ENCODE assay signal across 30 mouse cellular contexts in the genomic region with DNA sequence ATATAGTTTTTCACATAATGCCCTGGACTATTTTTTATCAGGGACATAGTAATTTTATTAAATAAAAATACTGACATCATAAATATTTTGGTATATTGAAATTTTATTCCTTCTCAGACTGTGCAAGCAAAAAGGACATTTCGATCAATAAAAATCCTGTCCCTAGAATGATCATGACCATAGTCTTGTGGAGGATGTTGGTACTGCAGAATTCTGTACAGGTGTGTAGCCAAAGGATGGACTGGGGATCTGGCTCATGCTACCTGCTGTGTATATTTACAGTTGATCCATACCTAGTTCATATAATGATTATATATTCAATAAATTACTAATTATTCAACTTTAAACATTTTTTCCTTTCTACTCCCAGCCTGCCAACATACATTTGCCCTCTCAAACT.
"Had no signal": no experiment of that assay in that cellular context is flagged by ENCODE, and none has a peak within 500 bp of the region (broad histone marks: within the 10 kb centered on the region; RNA-seq: fewer than 3 reads in every experiment).

No protein-coding gene starts in this region.

- H3K27ac ChIP-seq: left cerebral cortex, adult 2 months; limb, embryonic 10.5 days; limb, embryonic 12.5 days; limb, embryonic 13.5 days; limb, embryonic 15.5 days; liver, embryonic 12.5 days; liver, embryonic 13.5 days; liver, embryonic 14.5 days; liver, embryonic 15.5 days; lung, embryonic 15.5 days; macrophage; midbrain, embryonic 12.5 days; midbrain, embryonic 13.5 days; midbrain, embryonic 15.5 days had no signal

- DNase-seq: left cerebral cortex, postnatal 4 days; liver; liver, embryonic 13.5 days; liver, postnatal 0 days; lung, adult 18-20 months; lung, adult 2 months; lung, embryonic 14.5 days; lung, postnatal 10 days; lung, postnatal 14 days; lung, postnatal 36 days; lung, postnatal 4 days had no signal

- H3K4me3 ChIP-seq: left cerebral cortex, adult 2 months; limb, embryonic 10.5 days; limb, embryonic 12.5 days; limb, embryonic 13.5 days; limb, embryonic 15.5 days; liver, embryonic 12.5 days; liver, embryonic 13.5 days; liver, embryonic 15.5 days; lung, embryonic 15.5 days; megakaryocyte, embryonic 14.5 days; midbrain, embryonic 12.5 days; midbrain, embryonic 13.5 days; midbrain, embryonic 15.5 days; myocyte had no signal

- H3K4me1 ChIP-seq: limb, embryonic 10.5 days; limb, embryonic 12.5 days; limb, embryonic 13.5 days; limb, embryonic 15.5 days; liver, embryonic 12.5 days; liver, embryonic 13.5 days; liver, embryonic 15.5 days; lung, embryonic 15.5 days; megakaryocyte, embryonic 14.5 days; midbrain, embryonic 12.5 days; midbrain, embryonic 13.5 days; midbrain, embryonic 15.5 days had no signal

- H3K4me2 ChIP-seq: limb, embryonic 12.5 days; limb, embryonic 13.5 days; limb, embryonic 15.5 days; liver, embryonic 11.5 days; liver, embryonic 12.5 days; liver, embryonic 13.5 days; liver, embryonic 15.5 days; lung, embryonic 14.5 days; lung, embryonic 15.5 days; midbrain, embryonic 11.5 days; midbrain, embryonic 12.5 days; midbrain, embryonic 13.5 days; midbrain, embryonic 15.5 days had no signal

- H3K9me3 ChIP-seq: limb, embryonic 10.5 days; limb, embryonic 12.5 days; limb, embryonic 13.5 days; limb, embryonic 15.5 days; liver, embryonic 12.5 days; liver, embryonic 15.5 days; lung, embryonic 15.5 days; megakaryocyte, embryonic 14.5 days; midbrain, embryonic 12.5 days; midbrain, embryonic 13.5 days; midbrain, embryonic 15.5 days had no signal

- H3K27me3 ChIP-seq: limb, embryonic 12.5 days; limb, embryonic 13.5 days; limb, embryonic 15.5 days; liver, embryonic 12.5 days; liver, embryonic 13.5 days; liver, embryonic 15.5 days; lung, embryonic 15.5 days; megakaryocyte, embryonic 14.5 days; midbrain, embryonic 12.5 days; midbrain, embryonic 13.5 days; midbrain, embryonic 15.5 days had no signal

- H3K36me3 ChIP-seq: limb, embryonic 10.5 days; limb, embryonic 12.5 days; limb, embryonic 13.5 days; limb, embryonic 15.5 days; liver, embryonic 12.5 days; liver, embryonic 13.5 days; liver, embryonic 15.5 days; lung, embryonic 15.5 days; midbrain, embryonic 12.5 days; midbrain, embryonic 13.5 days; midbrain, embryonic 15.5 days had no signal

- ATAC-seq: liver, embryonic 12.5 days; liver, postnatal 0 days; lung, postnatal 0 days; midbrain, embryonic 13.5 days; midbrain, embryonic 15.5 days; midbrain, embryonic 16.5 days had no signal

- H3K9ac ChIP-seq: limb, embryonic 12.5 days; limb, embryonic 13.5 days; limb, embryonic 15.5 days; liver, embryonic 12.5 days; liver, embryonic 13.5 days; liver, embryonic 14.5 days; liver, embryonic 15.5 days; liver, postnatal 0 days; lung, embryonic 14.5 days; lung, embryonic 15.5 days; midbrain, embryonic 12.5 days; midbrain, embryonic 13.5 days; midbrain, embryonic 15.5 days had no signal
